Mouse (Mus musculus) cerebellum, adult 2 months (tissue): ENCODE results near the gene Kirrel.

Source experiments
- CTCF ChIP-seq: fragments of 200-500 bp; IDR thresholded peaks from 2 replicates; pipeline ENCODE4 v1.5.1; 2011; ENCODE audit warnings: low read depth, mild to moderate bottlenecking, control low read depth, low read length, moderate library complexity, borderline replicate concordance; ENCODE audit not compliant: insufficient read depth
- POLR2A ChIP-seq: fragments of 200-500 bp; IDR thresholded peaks from 2 replicates; pipeline ENCODE4 v1.6.1; 2011; ENCODE audit warnings: low read length, control low read depth, borderline replicate concordance; ENCODE audit not compliant: insufficient read depth

DNA sequence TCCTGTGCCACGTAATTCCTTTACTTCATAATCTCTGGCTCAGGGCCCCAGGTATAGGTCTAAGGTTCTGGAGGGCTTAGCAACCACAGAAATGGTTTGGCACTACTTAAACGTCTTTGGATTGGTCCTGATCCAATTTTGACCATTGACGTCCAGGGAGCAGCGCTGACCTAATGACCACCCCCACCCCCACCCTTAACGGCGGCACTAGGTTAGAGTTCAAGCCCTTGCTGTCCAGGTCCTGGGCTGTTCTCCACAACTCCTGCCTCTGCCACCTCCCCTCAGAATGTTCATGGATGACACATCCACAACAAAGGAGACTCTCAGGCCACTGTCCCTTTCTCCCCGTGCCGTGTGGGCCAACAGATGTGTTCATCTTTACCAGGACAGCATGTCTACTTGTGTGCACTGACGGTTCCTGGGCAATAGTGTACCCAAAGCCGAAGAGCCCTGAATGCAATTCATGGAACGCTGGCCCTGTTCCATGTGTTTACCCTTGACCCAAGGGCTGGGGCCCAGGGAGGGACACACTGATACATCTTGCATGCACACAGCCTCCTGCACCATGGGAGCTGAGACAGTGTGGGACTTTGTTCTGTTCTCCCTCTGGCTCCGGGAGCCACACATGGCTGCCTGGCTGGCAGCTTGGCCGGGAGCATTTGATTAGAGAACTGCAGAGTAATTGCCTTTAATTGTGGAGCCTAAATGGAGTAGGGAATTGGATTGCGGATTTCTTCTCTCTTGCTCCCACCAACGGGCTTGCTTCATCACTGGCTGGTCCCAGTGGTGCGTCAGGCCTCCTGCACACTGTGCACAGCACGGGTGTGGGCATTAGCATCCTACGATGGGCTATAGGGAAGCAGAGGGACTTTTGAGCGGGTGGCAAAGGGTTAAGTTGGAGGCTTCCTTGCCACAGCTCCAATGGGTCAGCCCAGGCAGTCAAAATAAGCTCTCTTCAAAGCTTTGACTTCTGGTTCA is 76.3 kb downstream of the Kirrel start:
- TF ChIP-seq CTCF: no peak
- TF ChIP-seq POLR2A: no peak
